Mouse (Mus musculus): ENCODE measurements around the gene Ear10. TPM values are rescaled to one million over a fixed set of nuclear protein-coding genes. Genes with fewer than 3 reads are reported as not detected.
"Not testable (repeated sequence)": the region's sequence is repeated elsewhere in the genome, so short reads cannot be mapped to it uniquely, and the experiment has no call there.

Gene Ear10
- total and polyA plus RNA-seq, 3 experiments: not detected

DNA sequence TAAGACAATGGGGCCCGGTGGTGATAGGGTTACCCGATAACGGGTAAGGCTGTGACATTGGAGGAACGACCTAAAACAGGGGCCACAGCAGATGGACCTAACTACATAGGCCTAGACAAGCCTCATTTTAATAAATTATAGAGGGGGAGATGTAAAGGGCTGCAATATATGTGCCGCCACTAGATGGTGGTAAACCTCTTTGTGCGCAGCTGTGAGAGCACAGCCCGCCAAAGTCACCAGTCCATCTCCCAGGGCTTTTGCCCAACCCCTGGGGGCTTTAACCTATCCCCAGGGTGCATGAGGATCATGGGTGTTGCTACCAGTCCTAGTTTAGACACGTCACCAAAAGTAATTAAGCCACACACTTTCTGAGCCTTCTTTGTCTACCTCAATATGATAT, 9.6 kb upstream of the Ear10 start:
- H3K79me2 ChIP-seq (replicated peaks; ENCODE audit: control insufficient read depth, extremely low read depth, insufficient read depth, poor library complexity, severe bottlenecking); dilution Hi-C loops (cut with MboI; ENCODE audit: extremely low pct_ligation_motif_present, extremely low pct_unique_long_range_greater_than_20kb, low sequenced_read_pairs); H3K36me3 ChIP-seq (replicated peaks in 1 of 2; ENCODE audit: control insufficient read depth in 1 of 2, insufficient read depth in 1 of 2, low read length in 1 of 2); H3K4me3 ChIP-seq (replicated peaks in 1 of 3; ENCODE audit: low read depth in 2 of 3, low read length in 2 of 3, poor library complexity in 1 of 3); H3K27me3 ChIP-seq (replicated peaks); H3K4me1 ChIP-seq (ENCODE audit: control insufficient read depth in 1 of 2, insufficient read depth in 2 of 2); H3K4me2 ChIP-seq (ENCODE audit: insufficient read depth, low read depth, poor library complexity, severe bottlenecking); H3K9me3 ChIP-seq (replicated peaks; ENCODE audit: low read length); H3K9ac ChIP-seq (ENCODE audit: insufficient read depth, low read depth); H3K27ac ChIP-seq (ENCODE audit: insufficient read depth, low read depth): not testable (repeated sequence)
- DNase-seq (ENCODE audit: extremely low read depth): peak; percentile 54
- in situ Hi-C loops (cut with MboI; ENCODE audit: low pct_ligation_motif_present, low pct_unique_long_range_greater_than_20kb, low sequenced_read_pairs): loop anchor here (10.0 kb wide), 1 partner anchor 52 kb away; no protein-coding TSS in a partner anchor
- TF ChIP-seq CTCF (conservative IDR thresholded peaks at IDR 0.05 in 1 of 2, IDR thresholded peaks at IDR 0.05 in 1 of 2; ENCODE audit: low read depth in 2 of 2, low read length in 2 of 2) (peak; percentile 44 to 67), RAD21 (IDR thresholded peaks at IDR 0.05; ENCODE audit: low read depth, low read length) (peak; percentile 55), E2F4 (IDR thresholded peaks at IDR 0.05; ENCODE audit: insufficient replicate concordance, low read depth, low read length) (0 out of 2 replicates have a peak, but pooled peaks have one; percentile 41), SMC3 (IDR thresholded peaks at IDR 0.05; ENCODE audit: low read depth, low read length) (peak; percentile 52)

DNA sequence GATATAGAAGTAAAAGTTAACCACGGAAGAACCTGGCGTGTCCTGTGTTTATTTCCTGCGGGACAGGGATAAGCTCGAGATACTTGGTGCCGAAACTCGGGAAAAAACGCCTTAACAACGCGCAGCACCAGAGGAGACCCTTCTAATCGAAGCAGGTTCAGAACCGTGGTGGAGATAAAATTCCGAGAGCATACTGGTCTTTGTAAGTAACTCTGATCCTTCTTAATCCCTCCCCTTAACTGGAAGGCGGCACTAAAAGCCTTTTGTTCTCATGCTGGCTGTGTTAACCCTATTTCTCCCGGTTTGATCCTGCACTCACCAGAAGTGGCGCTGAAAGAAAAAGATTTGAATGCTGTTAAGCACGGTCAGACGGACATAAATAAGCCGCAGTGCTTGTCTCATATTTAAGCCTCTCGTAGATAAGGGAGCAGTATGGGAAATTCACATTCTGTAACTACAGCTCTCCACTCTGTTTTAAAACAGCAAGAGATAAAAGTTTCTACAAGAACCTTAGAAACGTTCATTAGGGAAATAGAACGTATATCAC, 2.1 kb upstream of the Ear10 start:
- peak overlapping the region; percentile 69 for H3K4me2 ChIP-seq (ENCODE audit: insufficient read depth, low read depth, poor library complexity, severe bottlenecking)
- peak overlapping the region; percentile 16; the same call in 1 of the 2 replicates for H3K9ac ChIP-seq (ENCODE audit: insufficient read depth, low read depth)
- H3K27me3 ChIP-seq (replicated peaks); H3K36me3 ChIP-seq (replicated peaks in 1 of 2; ENCODE audit: control insufficient read depth in 1 of 2, insufficient read depth in 1 of 2, low read length in 1 of 2); H3K4me1 ChIP-seq (ENCODE audit: control insufficient read depth in 1 of 2, insufficient read depth in 2 of 2); dilution Hi-C loops (cut with MboI; ENCODE audit: extremely low pct_ligation_motif_present, extremely low pct_unique_long_range_greater_than_20kb, low sequenced_read_pairs); in situ Hi-C loops (cut with MboI; ENCODE audit: low pct_ligation_motif_present, low pct_unique_long_range_greater_than_20kb, low sequenced_read_pairs); H3K27ac ChIP-seq (ENCODE audit: insufficient read depth, low read depth); H3K79me2 ChIP-seq (replicated peaks; ENCODE audit: control insufficient read depth, extremely low read depth, insufficient read depth, poor library complexity, severe bottlenecking); H3K9me3 ChIP-seq (replicated peaks; ENCODE audit: low read length): not testable (repeated sequence)
- peak; percentile 10 for DNase-seq (ENCODE audit: extremely low read depth)
- H3K4me3 ChIP-seq (replicated peaks in 1 of 3; ENCODE audit: low read depth in 2 of 3, low read length in 2 of 3, poor library complexity in 1 of 3): peak overlapping the region; percentile 37 to 52 (median 44)

DNA sequence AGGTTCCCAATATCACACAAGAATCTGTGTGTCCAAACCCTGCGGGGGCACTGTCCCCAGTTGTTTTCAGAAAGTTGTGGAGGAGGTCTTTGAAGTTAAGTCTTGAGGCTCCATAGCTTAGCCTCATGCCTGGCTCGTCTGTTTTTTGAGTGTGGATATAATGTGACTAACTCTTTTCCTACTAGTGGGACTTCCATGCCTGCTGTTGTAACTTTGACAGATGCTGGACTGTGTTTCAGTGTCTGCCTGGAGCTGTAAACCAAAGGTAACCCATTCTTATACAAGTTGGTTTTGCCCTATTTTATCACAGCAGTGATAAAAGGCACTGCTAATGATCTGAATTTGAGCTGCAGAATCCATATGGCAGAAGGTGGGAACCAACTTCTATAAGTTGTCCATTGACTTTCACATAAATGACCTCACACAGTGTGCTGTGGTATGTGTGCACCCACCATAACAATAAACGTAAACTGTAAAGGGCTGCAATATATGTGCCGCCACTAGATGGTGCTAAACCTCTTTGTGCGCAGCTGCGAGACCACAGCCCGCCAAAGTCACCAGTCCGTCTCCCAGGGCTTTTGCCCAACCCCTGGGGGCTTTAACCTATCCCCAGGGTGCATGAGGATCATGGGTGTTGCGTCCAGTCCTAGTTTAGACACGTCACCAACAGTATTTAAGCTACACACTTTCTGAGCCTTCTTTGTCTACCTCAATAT, 1.5 kb upstream of the Ear10 start, which contains the start of gene Gm8113:
Gm8113 (plus strand) TSS at position 703 of the 716 bp plus-strand sequence.
- H3K4me1 ChIP-seq (ENCODE audit: control insufficient read depth in 1 of 2, insufficient read depth in 2 of 2); H3K27me3 ChIP-seq (replicated peaks); H3K27ac ChIP-seq (ENCODE audit: insufficient read depth, low read depth); in situ Hi-C loops (cut with MboI; ENCODE audit: low pct_ligation_motif_present, low pct_unique_long_range_greater_than_20kb, low sequenced_read_pairs); H3K36me3 ChIP-seq (replicated peaks in 1 of 2; ENCODE audit: control insufficient read depth in 1 of 2, insufficient read depth in 1 of 2, low read length in 1 of 2); H3K79me2 ChIP-seq (replicated peaks; ENCODE audit: control insufficient read depth, extremely low read depth, insufficient read depth, poor library complexity, severe bottlenecking); dilution Hi-C loops (cut with MboI; ENCODE audit: extremely low pct_ligation_motif_present, extremely low pct_unique_long_range_greater_than_20kb, low sequenced_read_pairs); H3K9me3 ChIP-seq (replicated peaks; ENCODE audit: low read length): not testable (repeated sequence)
- peak; percentile 63 for DNase-seq (ENCODE audit: extremely low read depth)
- TF ChIP-seq NRF1 (IDR thresholded peaks at IDR 0.05; ENCODE audit: low read depth, low read length) (peak; percentile 77), RAD21 (IDR thresholded peaks at IDR 0.05; ENCODE audit: low read depth, low read length) (peak; percentile 57), SMC3 (IDR thresholded peaks at IDR 0.05; ENCODE audit: low read depth, low read length) (peak; percentile 45), E2F4 (IDR thresholded peaks at IDR 0.05; ENCODE audit: insufficient replicate concordance, low read depth, low read length) (peak; percentile 92), CTCF (conservative IDR thresholded peaks at IDR 0.05 in 1 of 2, IDR thresholded peaks at IDR 0.05 in 1 of 2; ENCODE audit: low read depth in 2 of 2, low read length in 2 of 2) (peak; percentile 51 to 73)
- peak within 1 kb of the TSS; percentile 16; the same call in 1 of the 2 replicates for H3K9ac ChIP-seq (ENCODE audit: insufficient read depth, low read depth)
- peak within 1 kb of the TSS; percentile 37 to 52 (median 44) for H3K4me3 ChIP-seq (replicated peaks in 1 of 3; ENCODE audit: low read depth in 2 of 3, low read length in 2 of 3, poor library complexity in 1 of 3)
- H3K4me2 ChIP-seq (ENCODE audit: insufficient read depth, low read depth, poor library complexity, severe bottlenecking): peak within 1 kb of the TSS; percentile 69

DNA sequence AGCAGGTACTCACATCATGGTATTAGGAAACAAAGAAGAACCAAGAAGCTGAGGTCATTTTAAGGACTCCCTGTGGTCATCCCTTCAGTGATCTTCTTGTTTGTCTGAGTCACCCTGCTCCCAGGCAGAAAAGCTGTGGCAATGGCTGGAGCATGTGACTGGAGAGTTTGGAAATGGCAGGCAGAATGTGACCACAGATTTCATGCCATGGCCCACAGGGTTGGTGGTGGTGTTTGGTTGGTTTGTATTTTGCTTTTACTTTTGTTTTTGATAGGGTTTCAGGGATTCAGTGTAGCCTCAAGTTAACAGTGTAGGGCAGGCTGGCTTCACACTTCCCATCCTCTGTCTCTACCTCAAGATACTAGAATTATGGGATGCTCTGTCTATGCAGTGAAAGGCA, 5.1 kb downstream of the Ear10 start:
- H3K9ac ChIP-seq (ENCODE audit: insufficient read depth, low read depth); H3K4me3 ChIP-seq (replicated peaks in 1 of 3; ENCODE audit: low read depth in 2 of 3, low read length in 2 of 3, poor library complexity in 1 of 3); H3K27me3 ChIP-seq (replicated peaks); H3K79me2 ChIP-seq (replicated peaks; ENCODE audit: control insufficient read depth, extremely low read depth, insufficient read depth, poor library complexity, severe bottlenecking); dilution Hi-C loops (cut with MboI; ENCODE audit: extremely low pct_ligation_motif_present, extremely low pct_unique_long_range_greater_than_20kb, low sequenced_read_pairs); H3K27ac ChIP-seq (ENCODE audit: insufficient read depth, low read depth); H3K4me2 ChIP-seq (ENCODE audit: insufficient read depth, low read depth, poor library complexity, severe bottlenecking); DNase-seq (ENCODE audit: extremely low read depth); H3K9me3 ChIP-seq (replicated peaks; ENCODE audit: low read length); H3K36me3 ChIP-seq (replicated peaks in 1 of 2; ENCODE audit: control insufficient read depth in 1 of 2, insufficient read depth in 1 of 2, low read length in 1 of 2); in situ Hi-C loops (cut with MboI; ENCODE audit: low pct_ligation_motif_present, low pct_unique_long_range_greater_than_20kb, low sequenced_read_pairs); H3K4me1 ChIP-seq (ENCODE audit: control insufficient read depth in 1 of 2, insufficient read depth in 2 of 2): not testable (repeated sequence)

DNA sequence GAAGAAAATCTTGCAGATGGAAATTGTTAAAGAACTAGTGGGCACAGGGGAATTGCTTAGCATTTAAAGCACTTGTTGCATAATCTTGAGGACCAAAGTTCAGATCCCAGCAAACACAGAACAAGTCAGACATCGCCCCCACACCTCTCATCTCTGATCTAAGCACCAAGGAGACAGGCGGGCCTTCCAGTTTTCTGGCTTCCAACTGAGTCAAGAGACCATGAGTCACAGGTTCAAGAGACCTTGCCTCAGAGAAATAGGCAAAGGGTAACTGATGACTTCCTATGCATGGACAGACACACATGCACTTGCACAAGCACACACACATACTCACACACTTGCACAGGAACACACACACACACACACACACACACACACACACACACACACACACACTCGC, 24.8 kb downstream of the Ear10 start:
- H3K9ac ChIP-seq (ENCODE audit: insufficient read depth, low read depth); H3K4me2 ChIP-seq (ENCODE audit: insufficient read depth, low read depth, poor library complexity, severe bottlenecking); H3K79me2 ChIP-seq (replicated peaks; ENCODE audit: control insufficient read depth, extremely low read depth, insufficient read depth, poor library complexity, severe bottlenecking); H3K9me3 ChIP-seq (replicated peaks; ENCODE audit: low read length); H3K36me3 ChIP-seq (replicated peaks in 1 of 2; ENCODE audit: control insufficient read depth in 1 of 2, insufficient read depth in 1 of 2, low read length in 1 of 2); H3K27me3 ChIP-seq (replicated peaks); H3K27ac ChIP-seq (ENCODE audit: insufficient read depth, low read depth); H3K4me1 ChIP-seq (ENCODE audit: control insufficient read depth in 1 of 2, insufficient read depth in 2 of 2); H3K4me3 ChIP-seq (replicated peaks in 1 of 3; ENCODE audit: low read depth in 2 of 3, low read length in 2 of 3, poor library complexity in 1 of 3); dilution Hi-C loops (cut with MboI; ENCODE audit: extremely low pct_ligation_motif_present, extremely low pct_unique_long_range_greater_than_20kb, low sequenced_read_pairs); in situ Hi-C loops (cut with MboI; ENCODE audit: low pct_ligation_motif_present, low pct_unique_long_range_greater_than_20kb, low sequenced_read_pairs); DNase-seq (ENCODE audit: extremely low read depth): not testable (repeated sequence)
